Mouse (Mus musculus) myocyte (in vitro differentiated cells): ENCODE measurements at regions not wholly inside any gene's neighbourhood (a gene's known extent, or its start where the extent isn't known, plus 50 kb on each side); places are given as distances from the start of the nearest gene placed in this dataset.

Experiments used
- H3K27me3 ChIP-seq: one replicate; pipeline ENCODE4 v1.6.1; 2011; ENCODE audit not compliant: control insufficient read depth, insufficient read depth, insufficient read length
- H3K36me3 ChIP-seq: one replicate; pipeline ENCODE4 v1.6.1; 2011; ENCODE audit not compliant: control insufficient read depth, insufficient read depth
- H3K4me2 ChIP-seq: one replicate; pipeline ENCODE4 v1.6.1; 2011; ENCODE audit warnings: low read depth, control low read depth
- H3K4me3 ChIP-seq: one replicate; pipeline ENCODE4 v1.5.1; 2011; ENCODE audit warnings: mild to moderate bottlenecking, control low read depth, moderate library complexity
- H3K79me2 ChIP-seq: one replicate; pipeline ENCODE4 v1.6.1; 2011; ENCODE audit not compliant: control insufficient read depth, insufficient read depth
- H3ac ChIP-seq: one replicate; pipeline ENCODE4 v1.6.1; 2011; ENCODE audit not compliant: control insufficient read depth, insufficient read length
- CEBPB ChIP-seq: IDR thresholded peaks from 2 replicates; pipeline ENCODE4 v1.6.1; 2011; ENCODE audit warnings: mild to moderate bottlenecking, moderate library complexity; ENCODE audit not compliant: poor library complexity, insufficient read depth, severe bottlenecking
- E2F4 ChIP-seq: IDR thresholded peaks from one replicate; pipeline ENCODE4 v1.6.1; 2011; ENCODE audit warnings: mild to moderate bottlenecking, control low read depth, moderate library complexity; ENCODE audit not compliant: insufficient read depth
- MAX ChIP-seq: IDR thresholded peaks from one replicate; pipeline ENCODE4 v1.6.1; 2011; ENCODE audit warnings: low read depth, mild to moderate bottlenecking, control low read depth
- MYOD1 ChIP-seq, 3 experiments: IDR thresholded peaks; one replicate each; pipeline ENCODE4 v1.6.1; 2011; ENCODE audit warnings: control low read depth in 2 of 3, low read depth in 2 of 3, mild to moderate bottlenecking in 2 of 3, moderate library complexity in 1 of 3; ENCODE audit not compliant: insufficient read length in 2 of 3, control insufficient read depth in 1 of 3
- MYOG ChIP-seq, 3 experiments: IDR thresholded peaks; one replicate each; pipeline ENCODE4 v1.6.1; 2011; ENCODE audit warnings: control low read depth in 2 of 3, low read depth in 2 of 3, mild to moderate bottlenecking in 2 of 3; ENCODE audit not compliant: insufficient read length in 2 of 3, control insufficient read depth in 1 of 3, insufficient read depth in 1 of 3
- POLR2A ChIP-seq: IDR thresholded peaks from one replicate; pipeline ENCODE4 v1.6.1; 2011; ENCODE audit warnings: low read depth, mild to moderate bottlenecking, control low read depth, moderate library complexity; ENCODE audit not compliant: insufficient read length
- POLR2AphosphoS2 ChIP-seq: IDR thresholded peaks from one replicate; pipeline ENCODE4 v1.6.1; 2011; ENCODE audit warnings: low read depth, control low read depth; ENCODE audit not compliant: insufficient read length
- REST ChIP-seq: IDR thresholded peaks from one replicate; pipeline ENCODE4 v1.6.1; 2011; ENCODE audit warnings: mild to moderate bottlenecking, control low read depth, moderate library complexity; ENCODE audit not compliant: insufficient read depth, insufficient read length
- SRF ChIP-seq: IDR thresholded peaks from one replicate; pipeline ENCODE4 v1.6.1; 2011; ENCODE audit warnings: low read depth; ENCODE audit not compliant: control insufficient read depth, insufficient read length
- TCF12 ChIP-seq: IDR thresholded peaks from one replicate; pipeline ENCODE4 v1.6.1; 2011; ENCODE audit warnings: mild to moderate bottlenecking, control low read depth; ENCODE audit not compliant: poor library complexity, insufficient read depth, severe bottlenecking
- TCF3 ChIP-seq: IDR thresholded peaks from one replicate; pipeline ENCODE4 v1.6.1; 2011; ENCODE audit warnings: low read depth, control low read depth; ENCODE audit not compliant: insufficient read length
- USF1 ChIP-seq: IDR thresholded peaks from one replicate; pipeline ENCODE4 v1.6.1; 2011; ENCODE audit warnings: low read depth, mild to moderate bottlenecking, control low read depth, moderate library complexity

DNA sequence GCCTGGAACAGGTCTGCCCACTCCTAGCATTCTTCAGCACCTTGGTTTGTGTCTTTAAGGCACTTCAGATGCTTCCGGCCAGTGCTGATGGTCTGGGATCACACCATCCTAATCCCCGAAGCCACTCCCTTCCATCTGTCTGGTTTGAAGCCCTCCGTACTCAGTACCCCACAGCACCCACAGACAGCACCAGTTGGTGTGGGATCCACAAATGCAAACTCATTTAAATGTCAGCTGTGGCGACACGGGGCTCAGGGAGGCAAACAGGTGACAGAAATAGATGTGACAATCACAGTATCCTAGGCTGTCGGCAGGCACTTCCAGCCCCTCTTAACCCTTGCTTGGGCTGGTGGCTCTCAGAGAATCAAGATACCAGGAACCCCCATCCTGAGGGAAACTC lies 74.7 kb downstream of the Lsm3 start:
- Histone ChIP-seq H3K4me2 (peak overlapping the region; percentile 38), H3ac (no peak overlapping the region), H3K36me3 (no peaks in the 10 kb centered on the region), H3K79me2 (no peaks in the 10 kb centered on the region), H3K4me3 (no peak overlapping the region), H3K27me3 (no peaks in the 10 kb centered on the region)
- TF ChIP-seq SRF (no peak), TCF3 (peak; percentile 74), CEBPB (no peak), MAX (no peak), USF1 (no peak), TCF12 (peak; percentile 79), REST (no peak), MYOD1 (IDR thresholded peaks at IDR 0.05; ENCODE audit: control insufficient read depth in 1 of 3, insufficient read length in 2 of 3, low read depth in 2 of 3) (peak; percentile 43 to 93 (median 82)), E2F4 (no peak), POLR2AphosphoS2 (no peak), MYOG (IDR thresholded peaks at IDR 0.05; ENCODE audit: control insufficient read depth in 1 of 3, insufficient read depth in 1 of 3, insufficient read length in 2 of 3, low read depth in 2 of 3) (peak; percentile 75 to 96 (median 80)), POLR2A (no peak)

DNA sequence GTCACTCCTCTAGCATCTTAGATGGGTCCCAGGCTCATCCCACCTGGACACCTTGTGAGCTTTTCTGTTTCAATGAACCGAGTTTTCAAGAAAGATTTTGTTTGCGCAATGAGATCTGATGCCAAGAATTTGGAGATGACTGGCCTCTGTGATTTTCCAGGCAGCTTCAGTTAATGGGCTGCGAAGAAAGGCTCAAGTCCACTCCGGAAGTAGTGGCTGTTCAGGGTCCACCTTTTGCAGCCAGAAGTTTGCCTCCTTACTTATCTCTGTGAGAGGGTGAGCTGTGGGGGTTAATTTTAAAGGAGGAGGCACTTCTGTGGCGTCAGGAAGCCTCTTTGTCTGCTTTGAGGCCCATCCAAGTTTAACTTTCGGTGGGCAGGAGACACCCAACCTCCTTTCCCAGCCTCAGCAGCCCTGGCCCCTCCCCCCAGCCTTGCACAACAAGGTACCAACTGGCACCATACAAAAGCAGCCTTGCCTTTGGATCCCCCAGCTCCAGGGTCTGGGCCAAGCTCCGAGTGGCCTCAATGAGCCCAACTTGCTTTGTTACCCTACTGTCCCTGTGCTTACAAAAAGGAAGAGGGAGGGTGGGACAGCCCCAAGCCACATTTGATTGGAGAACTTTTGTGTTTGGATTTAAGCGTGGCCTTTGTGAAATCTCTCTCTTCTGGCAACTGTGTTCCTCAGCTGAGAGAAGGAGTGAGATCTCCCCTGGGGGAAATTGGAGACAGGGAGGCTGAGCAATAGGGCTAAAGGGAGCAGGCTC lies 75.3 kb downstream of the Lsm3 start:
- H3K4me2 ChIP-seq: peak overlapping the region; percentile 38
- H3K27me3 ChIP-seq: no peaks in the 10 kb centered on the region
- TF ChIP-seq CEBPB (0 out of 2 replicates have a peak, but pooled peaks have one; percentile 54), TCF12 (no peak), TCF3 (no peak), MYOG (IDR thresholded peaks at IDR 0.05; ENCODE audit: control insufficient read depth in 1 of 3, insufficient read depth in 1 of 3, insufficient read length in 2 of 3, low read depth in 2 of 3) (peak in 1 of 3 experiments; percentile 40), MYOD1 (IDR thresholded peaks at IDR 0.05; ENCODE audit: control insufficient read depth in 1 of 3, insufficient read length in 2 of 3, low read depth in 2 of 3) (peak in 1 of 3 experiments; percentile 47), SRF (no peak), POLR2AphosphoS2 (no peak)
- H3K4me3 ChIP-seq: no peak overlapping the region
- no peaks in the 10 kb centered on the region for H3K79me2 ChIP-seq
- H3ac ChIP-seq: no peak overlapping the region
- no peaks in the 10 kb centered on the region for H3K36me3 ChIP-seq

DNA sequence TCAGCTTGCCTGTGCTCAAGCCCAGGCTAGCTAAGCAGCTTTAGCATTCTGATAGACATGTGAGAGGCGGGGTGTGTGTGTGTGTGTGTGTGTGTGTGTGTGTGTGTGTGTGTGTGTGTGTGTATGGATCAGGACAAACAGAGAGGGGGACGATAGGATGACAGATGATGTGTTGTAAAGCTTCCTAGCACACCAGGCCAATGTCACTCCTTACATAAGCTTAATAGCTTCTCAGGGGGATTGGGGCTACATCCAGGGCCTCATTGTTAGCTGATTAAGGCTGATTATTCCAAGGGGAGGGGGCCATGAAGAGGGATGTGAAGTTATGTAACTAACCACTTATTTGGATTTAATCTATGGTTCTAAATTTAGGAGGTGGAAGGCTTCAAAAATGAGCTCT lies 76.9 kb downstream of the Lsm3 start:
- Histone ChIP-seq H3K27me3 (no peaks in the 10 kb centered on the region), H3K36me3 (no peaks in the 10 kb centered on the region), H3K79me2 (no peaks in the 10 kb centered on the region), H3K4me3 (no peak overlapping the region), H3ac (no peak overlapping the region), H3K4me2 (no peak overlapping the region)
- TF ChIP-seq POLR2A (no peak), E2F4 (no peak), POLR2AphosphoS2 (no peak)

DNA sequence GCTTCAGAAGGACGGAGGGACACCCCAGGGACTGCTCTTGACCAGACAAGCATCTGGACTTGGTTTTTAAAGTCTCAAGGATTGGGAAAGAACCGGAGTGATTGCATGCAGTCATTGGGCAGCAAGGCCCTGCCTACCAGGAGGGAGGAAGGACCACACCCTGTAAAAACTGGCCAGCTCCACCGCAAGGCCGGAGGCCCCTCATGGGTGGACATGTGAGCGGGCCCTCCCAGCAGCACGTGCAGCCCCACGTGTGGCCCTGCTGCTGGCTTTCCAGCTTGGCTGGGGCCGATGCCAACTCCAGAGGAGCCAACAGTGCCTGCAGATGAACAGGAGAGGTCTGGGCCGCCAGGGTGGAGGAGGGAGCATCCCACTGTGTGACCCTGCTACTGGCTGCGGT lies 83.2 kb downstream of the Lsm3 start:
- no peak overlapping the region for H3K4me3 ChIP-seq
- no peak overlapping the region for H3ac ChIP-seq
- no peaks in the 10 kb centered on the region for H3K79me2 ChIP-seq
- TF ChIP-seq CEBPB (peak; percentile 74), POLR2A (peak; percentile 7), TCF12 (no peak), MAX (peak; percentile 87), MYOD1 (IDR thresholded peaks at IDR 0.05; ENCODE audit: control insufficient read depth in 1 of 3, insufficient read length in 2 of 3, low read depth in 2 of 3) (peak in 1 of 3 experiments; percentile 44), MYOG (IDR thresholded peaks at IDR 0.05; ENCODE audit: control insufficient read depth in 1 of 3, insufficient read depth in 1 of 3, insufficient read length in 2 of 3, low read depth in 2 of 3) (peak in 1 of 3 experiments; percentile 61), TCF3 (peak; percentile 34), USF1 (peak; percentile 12), E2F4 (no peak)
- H3K4me2 ChIP-seq: peak overlapping the region; percentile 62
- H3K36me3 ChIP-seq: no peaks in the 10 kb centered on the region
- no peaks in the 10 kb centered on the region for H3K27me3 ChIP-seq

DNA sequence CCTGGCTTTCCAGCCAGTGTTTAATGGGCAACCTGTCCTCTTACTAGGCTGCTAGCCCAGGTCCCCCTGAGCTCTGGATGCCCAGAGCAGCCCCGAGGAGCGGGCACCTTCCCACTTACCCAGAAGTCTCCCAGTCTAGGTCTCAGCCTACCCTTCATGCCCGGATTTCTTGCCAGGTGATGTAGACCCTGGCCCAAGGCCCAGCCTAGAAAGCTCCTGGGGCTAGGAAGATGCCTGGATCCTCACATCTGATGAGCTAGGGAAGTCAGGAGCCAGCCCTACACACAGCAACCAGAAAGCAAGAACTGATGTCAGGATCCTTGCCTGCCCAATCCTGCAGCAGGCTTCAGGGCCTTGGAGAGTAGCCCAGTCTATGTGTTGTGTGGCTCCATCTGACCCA lies 83.7 kb upstream of the Slc6a6 start:
- no peak overlapping the region for H3K4me2 ChIP-seq
- H3K36me3 ChIP-seq: no peaks in the 10 kb centered on the region
- H3ac ChIP-seq: no peak overlapping the region
- H3K27me3 ChIP-seq: no peaks in the 10 kb centered on the region
- TF ChIP-seq REST (no peak), TCF3 (no peak), TCF12 (no peak), CEBPB (no peak), SRF (no peak), POLR2A (no peak), MAX (no peak), USF1 (no peak), MYOD1 (IDR thresholded peaks at IDR 0.05; ENCODE audit: control insufficient read depth in 1 of 3, insufficient read length in 2 of 3, low read depth in 2 of 3) (no peak), E2F4 (no peak), MYOG (IDR thresholded peaks at IDR 0.05; ENCODE audit: control insufficient read depth in 1 of 3, insufficient read depth in 1 of 3, insufficient read length in 2 of 3, low read depth in 2 of 3) (no peak), POLR2AphosphoS2 (no peak)
- H3K4me3 ChIP-seq: no peak overlapping the region
- H3K79me2 ChIP-seq: no peaks in the 10 kb centered on the region
